Mouse (Mus musculus) brown adipose tissue, adult 24 weeks (tissue): ENCODE data around the gene Chga. TPM values are rescaled to one million over a fixed set of nuclear protein-coding genes. Genes with fewer than 3 reads are reported as not detected.

Experiments
- H3K27ac ChIP-seq: fragments of 200-500 bp; replicated peaks from 2 replicates; pipeline ENCODE4 v1.5.1; 2012; ENCODE audit warnings: low read depth, mild to moderate bottlenecking, low read length
- H3K4me1 ChIP-seq: fragments of 200-500 bp; 2 replicates; pipeline ENCODE4 v1.6.1; 2012; ENCODE audit warnings: low read length, mixed read lengths; ENCODE audit not compliant: control insufficient read depth, insufficient read depth, insufficient read length
- H3K4me3 ChIP-seq: fragments of 200-500 bp; 2 replicates; pipeline ENCODE4 v1.5.1; 2012; ENCODE audit warnings: low read depth, mild to moderate bottlenecking, low read length, moderate library complexity; ENCODE audit not compliant: insufficient read depth
- polyA plus RNA-seq: library from polyadenylated mRNA; stranded (reverse); fragments of >200 nt; gene quantifications from 2 replicates; pipeline ENCODE4 v1.2.4, GENCODE M21; 2012; ENCODE audit not compliant: missing spikeins, insufficient read depth, insufficient read length

The Chga gene
- polyA plus RNA-seq, 1 experiment = not detected

GRCm38 (mm10) chr12:102601847-102602246, 47.1 kb downstream of the Chga start:
- no peak overlapping the region for H3K4me3 ChIP-seq
- peaks cover 18% of the 10 kb centered on the region for H3K4me1 ChIP-seq
- no peak overlapping the region for H3K27ac ChIP-seq

- no peak overlapping the region for H3K27ac ChIP-seq
- peaks cover 14% of the 10 kb centered on the region for H3K4me1 ChIP-seq
- no peak overlapping the region for H3K4me3 ChIP-seq
Measured at GRCm38 (mm10) chr12:102602255-102603041, 47.7 kb downstream of the Chga start.

- H3K4me3 ChIP-seq = no peak overlapping the region
- H3K4me1 ChIP-seq = peaks cover 13% of the 10 kb centered on the region
- H3K27ac ChIP-seq = no peak overlapping the region
Measured at GRCm38 (mm10) chr12:102605607-102606006, 50.8 kb downstream of the Chga start.

- Histone ChIP-seq H3K27ac (no peak overlapping the region), H3K4me1 (peaks cover 14% of the 10 kb centered on the region; the same call in 1 of the 2 replicates), H3K4me3 (no peak overlapping the region)
Measured at GRCm38 (mm10) chr12:102607066-102607465, 52.3 kb downstream of the Chga start.

- H3K4me3 ChIP-seq = no peak overlapping the region
- H3K4me1 ChIP-seq = peaks cover 14% of the 10 kb centered on the region; the same call in 1 of the 2 replicates
- H3K27ac ChIP-seq = no peak overlapping the region
Measured at GRCm38 (mm10) chr12:102607808-102608517, 53.2 kb downstream of the Chga start.

GRCm38 (mm10) chr12:102610927-102611326, 56.2 kb downstream of the Chga start:
- peaks cover 14% of the 10 kb centered on the region; the same call in 1 of the 2 replicates for H3K4me1 ChIP-seq
- no peak overlapping the region for H3K4me3 ChIP-seq
- H3K27ac ChIP-seq = no peak overlapping the region

- Histone ChIP-seq H3K4me1 (peaks cover 17% of the 10 kb centered on the region; the same call in 1 of the 2 replicates), H3K4me3 (no peak overlapping the region), H3K27ac (no peak overlapping the region)
Measured at GRCm38 (mm10) chr12:102612431-102612830, 57.7 kb downstream of the Chga start.

GRCm38 (mm10) chr12:102613411-102613810, 58.6 kb downstream of the Chga start:
- Histone ChIP-seq H3K4me1 (peaks cover 15% of the 10 kb centered on the region; the same call in 1 of the 2 replicates), H3K27ac (no peak overlapping the region), H3K4me3 (no peak overlapping the region)

Other genes starting within 250 kb of the Chga start
- 48.1 and 50.2 TPM in 2 replicates for gene Lgmn, start 115.2 kb upstream of the Chga start, polyA plus RNA-seq
- gene Golga5, start 85.8 kb upstream of the Chga start, polyA plus RNA-seq = 15.2 and 15.6 TPM in 2 replicates
- 65.8 and 126 TPM in 2 replicates for gene Itpk1, start 150.0 kb downstream of the Chga start, polyA plus RNA-seq
- 1.6 and 2.3 TPM in 2 replicates for gene Moap1, start 188.7 kb downstream of the Chga start, polyA plus RNA-seq
- gene Tmem251, start 188.8 kb downstream of the Chga start, polyA plus RNA-seq = 3.5 and 4.7 TPM in 2 replicates
- not detected in 2 replicates for gene Gm28051, start 202.8 kb downstream of the Chga start, polyA plus RNA-seq
- 7.5 and 8.8 TPM in 2 replicates for gene Gon7, start 202.8 kb downstream of the Chga start, polyA plus RNA-seq
- gene Ubr7, start 203.0 kb downstream of the Chga start, polyA plus RNA-seq = 12.9 and 14.5 TPM in 2 replicates
- 5.1 and 5.8 TPM in 2 replicates for gene Gm20604, start 203.7 kb downstream of the Chga start, polyA plus RNA-seq